Mouse (Mus musculus) layer of hippocampus, adult 2 months (tissue): Measurements from ENCODE around the gene Rps18. TPM values are rescaled to one million over a fixed set of nuclear protein-coding genes. Genes with fewer than 3 reads are reported as not detected.

Experiments used
- DNase-seq, 2 experiments: peaks; one replicate each; pipeline ENCODE4 v3.0.0; 2022; ENCODE audit warnings: low spot score in 2 of 2
- H3K27ac ChIP-seq: fragments of 200-600 bp; 2 replicates; pipeline ENCODE4 v1.8.1; 2022
- H3K4me3 ChIP-seq: fragments of 200-600 bp; 2 replicates; pipeline ENCODE4 v1.8.1; 2022; ENCODE audit warnings: mild to moderate bottlenecking
- CTCF ChIP-seq: fragments of 200-600 bp; conservative IDR thresholded peaks from 2 replicates; pipeline ENCODE4 v1.8.1; 2022; ENCODE audit warnings: antibody characterized with exemption, mild to moderate bottlenecking, moderate library complexity
- total RNA-seq, 2 experiments: library from RNA; stranded (reverse); gene quantifications; 2 replicates each; pipeline ENCODE4 v1.2.3; 2021

Gene Rps18
- total RNA-seq, 2 experiments from 2014 or later: 310 to 336 TPM

DNA sequence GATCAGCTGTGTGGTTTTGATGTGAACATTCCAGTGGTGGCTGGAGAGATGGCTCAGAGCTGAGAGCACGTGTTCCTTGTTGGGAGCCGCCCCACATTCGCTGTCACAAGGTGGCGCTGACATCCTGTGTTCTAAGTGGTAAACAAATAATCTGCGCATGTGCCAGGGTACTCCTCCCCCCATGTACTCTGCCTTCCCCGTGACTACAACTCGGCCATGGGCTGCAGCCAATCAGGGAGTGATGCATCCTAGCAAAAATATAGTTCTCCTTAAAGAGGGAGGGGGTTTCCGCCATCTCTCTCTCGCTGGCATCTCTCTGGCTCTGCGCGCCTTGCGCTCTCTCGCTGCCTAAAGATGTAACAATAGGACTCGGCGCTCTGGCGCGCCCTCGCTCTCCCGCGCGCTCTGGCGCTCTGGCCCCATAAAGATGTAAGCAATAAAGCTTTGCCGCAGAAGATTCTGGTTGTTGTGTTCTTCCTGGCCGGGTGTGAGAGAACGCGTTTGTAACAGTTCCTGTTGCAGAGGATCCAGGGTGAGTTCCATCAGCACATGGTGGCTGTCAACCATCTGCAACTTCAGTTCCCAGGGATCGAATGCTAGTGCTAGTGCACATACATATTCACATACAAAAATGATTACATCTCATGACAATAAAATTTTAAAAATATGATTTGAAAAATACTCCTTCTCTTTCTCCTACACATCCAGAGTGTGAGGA, 25.6 kb upstream of the Rps18 start:
- DNase-seq: peak; percentile 84 to 90
- peak overlapping the region; percentile 91 for H3K27ac ChIP-seq
- peak; percentile 62 for TF ChIP-seq CTCF
- H3K4me3 ChIP-seq: peak overlapping the region; percentile 61

DNA sequence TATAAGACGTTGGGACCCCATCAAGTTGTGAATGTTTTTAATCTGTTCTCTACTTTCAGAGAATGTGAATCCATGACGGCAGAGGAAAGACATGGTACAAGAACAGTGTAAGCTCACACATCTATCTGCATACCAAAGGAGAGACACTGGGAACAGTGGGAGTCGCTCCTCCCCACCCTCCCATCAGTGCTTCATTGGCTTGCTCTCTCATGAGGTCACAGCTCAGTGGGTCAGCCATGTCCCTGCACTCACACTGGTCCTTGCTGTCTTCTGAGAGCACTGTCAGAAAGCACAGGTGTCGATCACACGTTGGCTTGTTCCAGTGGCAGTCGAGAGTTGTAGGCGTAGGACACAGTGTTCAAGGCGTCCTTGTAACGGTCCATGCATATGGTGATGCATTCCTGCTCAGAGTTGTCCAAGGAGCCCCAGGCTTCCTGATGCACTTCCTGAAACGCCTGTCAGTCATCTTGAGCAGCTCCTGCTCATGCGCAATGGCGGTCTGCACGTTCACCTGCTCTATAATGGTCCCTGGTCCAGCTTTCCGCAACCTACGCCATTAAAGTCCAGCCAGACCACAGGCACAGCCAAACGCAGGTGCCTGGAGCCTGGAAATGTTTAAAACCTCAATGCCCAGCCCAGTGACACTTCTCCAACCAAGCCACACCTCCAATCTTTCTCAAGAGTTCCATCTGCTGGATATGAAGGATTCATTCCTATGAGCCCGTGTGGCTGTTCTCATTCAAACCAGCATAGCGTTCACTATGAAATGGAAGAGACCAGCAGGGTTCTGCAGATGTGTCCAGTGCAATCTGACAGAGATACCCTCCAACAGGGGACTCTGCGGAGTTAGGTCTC, 24.6 kb upstream of the Rps18 start:
- Histone ChIP-seq H3K4me3 (no peak overlapping the region), H3K27ac (peak overlapping the region; percentile 71; the same call in 1 of the 2 replicates)
- no peak for TF ChIP-seq CTCF
- no peak for DNase-seq

DNA sequence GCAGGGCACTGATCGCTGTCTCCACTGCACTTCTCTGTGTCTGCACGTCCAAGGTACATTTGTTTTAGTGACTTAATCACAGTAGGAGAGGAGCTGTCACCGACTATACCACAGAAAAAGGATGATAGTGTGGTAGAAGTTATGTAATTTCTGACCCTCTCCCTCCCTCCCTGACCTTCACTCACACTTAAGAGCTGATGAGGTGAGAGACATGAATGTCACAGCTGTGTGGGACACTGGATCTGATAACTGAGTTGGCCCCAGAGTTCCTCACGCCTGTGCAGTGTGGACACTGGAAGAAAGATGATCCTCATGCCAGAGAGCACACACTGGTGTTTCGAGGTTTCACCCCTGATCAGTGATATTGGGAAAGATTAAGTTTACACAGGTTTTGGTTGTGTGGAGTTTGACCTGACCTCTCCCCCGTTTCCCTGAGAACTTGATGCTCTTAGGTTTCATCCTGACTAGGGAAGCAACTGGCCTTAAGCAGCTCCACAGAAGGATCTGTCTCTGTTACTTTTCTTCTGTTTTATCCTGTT, 23.8 kb upstream of the Rps18 start:
- no peak for TF ChIP-seq CTCF
- no peak overlapping the region for H3K4me3 ChIP-seq
- no peak for DNase-seq
- no peak overlapping the region for H3K27ac ChIP-seq

DNA sequence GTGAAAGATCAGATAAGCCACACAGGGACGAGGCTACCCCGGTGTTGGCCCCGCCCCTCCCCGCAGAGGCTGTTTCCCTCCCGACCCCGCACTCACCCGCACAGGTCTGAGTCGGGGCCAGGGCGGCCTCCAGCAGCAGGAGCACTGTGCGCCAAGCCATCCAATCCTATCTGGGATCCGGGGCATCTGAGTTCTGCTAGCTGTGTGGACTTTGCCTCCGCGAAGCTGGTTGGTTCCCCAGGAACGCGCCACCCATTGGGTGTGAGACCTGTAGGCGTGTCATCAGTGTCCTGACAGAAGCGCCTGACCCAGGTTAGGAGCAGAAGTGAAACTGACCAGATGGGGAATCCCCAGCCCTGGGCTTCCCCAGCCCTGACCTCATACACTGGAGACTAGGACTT, 22.8 kb upstream of the Rps18 start:
- 0 out of 2 replicates have a peak overlapping the region, but pooled peaks have one; percentile 7 for H3K27ac ChIP-seq
- peak overlapping the region; percentile 51 for H3K4me3 ChIP-seq
- no peak for DNase-seq
- TF ChIP-seq CTCF: no peak

DNA sequence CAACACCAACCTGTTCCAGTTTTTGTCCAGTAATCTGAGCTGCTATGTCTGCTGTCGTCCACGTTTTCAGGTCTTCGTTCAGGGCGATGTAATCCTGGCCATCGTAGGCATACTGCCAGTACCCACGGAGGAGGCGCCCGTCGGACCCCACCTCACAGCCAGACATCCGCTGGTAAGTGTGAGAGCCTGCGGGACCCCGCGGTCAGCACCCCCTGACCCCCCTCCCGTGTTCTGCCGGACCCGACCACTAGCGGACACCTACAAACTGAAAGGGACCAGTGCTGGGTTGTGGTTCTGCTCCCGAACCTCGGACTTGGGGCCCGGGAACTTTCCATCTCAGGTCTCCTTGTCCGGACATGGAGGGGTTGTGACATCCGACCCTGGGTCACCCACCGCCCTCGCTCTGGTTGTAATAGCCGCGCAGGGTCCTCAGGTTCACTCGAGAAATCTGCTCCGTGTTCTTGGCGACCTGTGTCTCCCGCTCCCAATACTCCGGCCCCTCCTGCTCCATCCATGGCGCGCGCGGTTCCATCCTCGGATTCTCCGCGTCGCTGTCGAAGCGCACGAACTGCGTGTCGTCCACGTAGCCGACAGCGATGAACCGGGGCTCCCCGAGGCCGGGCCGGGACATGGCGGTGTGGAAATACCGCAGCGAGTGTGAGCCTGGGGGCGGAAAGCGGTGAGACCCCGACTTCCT, 22.2 kb upstream of the Rps18 start:
- no peak for DNase-seq
- no peak for TF ChIP-seq CTCF
- H3K4me3 ChIP-seq: peak overlapping the region; percentile 51
- H3K27ac ChIP-seq: 0 out of 2 replicates have a peak overlapping the region, but pooled peaks have one; percentile 7

DNA sequence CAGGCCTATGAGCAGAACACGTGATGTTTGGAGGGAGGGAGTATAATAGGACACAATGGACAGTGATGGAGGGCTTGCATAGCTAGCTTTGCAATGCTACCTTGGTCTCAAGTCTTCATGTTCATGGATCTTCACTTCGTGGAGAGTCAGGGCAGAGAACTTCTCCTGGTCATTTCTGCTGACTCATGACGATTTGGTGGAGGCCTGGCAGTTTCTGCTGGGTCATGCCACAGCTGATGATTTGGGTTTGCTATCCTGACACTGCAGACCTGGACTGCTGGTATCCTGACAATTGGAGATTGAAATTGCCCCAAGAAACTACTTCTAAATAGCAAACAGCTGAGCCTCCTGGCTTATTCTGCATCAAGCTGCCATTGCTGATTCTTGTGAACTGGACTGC, 17.8 kb upstream of the Rps18 start:
- Histone ChIP-seq H3K27ac (no peak overlapping the region), H3K4me3 (no peak overlapping the region)
- DNase-seq: no peak
- no peak for TF ChIP-seq CTCF

DNA sequence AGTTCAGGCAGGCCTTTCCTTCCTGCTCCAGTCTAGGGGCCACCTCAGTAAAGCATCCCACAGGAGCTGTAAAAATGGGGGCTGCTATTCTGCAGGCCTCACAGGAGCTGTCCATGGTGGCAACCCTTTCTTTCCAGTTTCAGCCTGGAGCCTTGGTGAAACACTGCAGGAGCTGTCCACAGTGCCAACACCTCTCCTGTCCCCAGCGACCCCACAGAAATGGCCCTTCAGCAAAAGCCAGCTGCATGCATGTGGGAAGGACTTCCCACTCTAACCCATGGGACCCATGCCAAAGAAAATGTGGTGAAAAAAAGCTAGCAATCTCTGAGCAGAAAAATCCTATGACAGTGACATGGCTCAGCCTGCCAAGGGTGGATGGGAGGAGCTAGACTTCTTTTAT, 16.9 kb upstream of the Rps18 start:
- DNase-seq: no peak
- no peak overlapping the region for H3K27ac ChIP-seq
- TF ChIP-seq CTCF: no peak
- H3K4me3 ChIP-seq: no peak overlapping the region

DNA sequence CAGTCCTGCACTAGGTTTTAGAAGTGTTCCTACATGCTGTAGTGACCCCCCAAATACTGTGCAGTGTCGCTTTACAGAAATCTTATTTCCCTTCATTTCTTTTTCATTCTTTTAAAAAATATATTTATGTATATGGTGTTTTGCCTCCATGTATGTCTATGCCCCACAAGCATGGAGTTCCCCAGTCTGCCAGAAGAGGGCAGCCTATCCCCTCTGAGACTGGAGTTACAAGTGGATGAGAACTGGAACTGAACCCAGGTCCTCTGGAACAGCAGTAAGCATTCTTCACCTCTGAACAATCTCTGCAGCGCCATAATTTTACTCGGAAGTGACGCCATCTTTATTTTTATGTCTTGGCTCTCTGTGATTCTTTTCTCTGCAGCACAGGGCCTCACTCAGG, 13.6 kb upstream of the Rps18 start:
- Histone ChIP-seq H3K4me3 (no peak overlapping the region), H3K27ac (no peak overlapping the region)
- no peak for DNase-seq
- TF ChIP-seq CTCF: no peak; the same call in 1 of the 2 replicates

DNA sequence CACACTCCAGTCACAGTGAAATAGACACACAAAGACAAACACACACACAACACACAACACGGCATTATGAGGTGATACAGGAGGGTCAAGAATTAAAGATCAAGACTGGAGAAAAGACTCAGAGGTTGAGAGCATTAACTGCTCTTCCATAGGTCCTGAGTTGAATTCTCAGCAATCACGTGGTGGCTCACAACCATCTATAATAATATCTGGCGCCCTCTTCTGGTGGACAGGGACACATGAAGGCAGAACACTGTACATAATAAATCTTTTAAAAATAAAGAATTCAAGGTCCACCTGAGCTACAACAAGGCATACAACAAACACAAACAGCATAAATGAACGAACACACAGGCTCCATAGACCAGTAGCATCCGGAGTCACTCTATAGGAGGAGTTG, 13.1 kb upstream of the Rps18 start:
- TF ChIP-seq CTCF: no peak
- Histone ChIP-seq H3K27ac (no peak overlapping the region), H3K4me3 (no peak overlapping the region)
- DNase-seq: no peak

DNA sequence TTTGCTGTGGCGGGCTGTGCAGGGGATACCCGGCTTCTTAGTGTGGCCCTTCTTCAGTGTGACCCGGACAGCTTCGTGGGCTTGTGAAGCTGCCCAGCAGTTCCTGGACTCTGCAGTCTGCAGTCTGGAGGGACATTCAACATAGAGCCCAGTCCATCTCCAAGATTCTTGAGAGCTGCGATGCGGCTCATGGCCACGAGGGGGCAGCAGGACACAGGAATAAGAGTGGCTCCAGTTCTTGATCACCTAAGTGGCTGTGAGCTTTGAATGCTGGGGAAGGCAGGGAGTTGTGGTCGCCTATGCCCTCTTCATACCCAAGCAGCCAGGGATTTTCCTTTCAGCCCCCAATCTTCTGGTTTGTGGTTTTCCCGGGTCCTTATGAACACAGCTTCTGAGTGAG, 12.7 kb upstream of the Rps18 start:
- peak; percentile 78 for TF ChIP-seq CTCF
- Histone ChIP-seq H3K27ac (no peak overlapping the region), H3K4me3 (no peak overlapping the region)
- peak; percentile 61 to 79 for DNase-seq

DNA sequence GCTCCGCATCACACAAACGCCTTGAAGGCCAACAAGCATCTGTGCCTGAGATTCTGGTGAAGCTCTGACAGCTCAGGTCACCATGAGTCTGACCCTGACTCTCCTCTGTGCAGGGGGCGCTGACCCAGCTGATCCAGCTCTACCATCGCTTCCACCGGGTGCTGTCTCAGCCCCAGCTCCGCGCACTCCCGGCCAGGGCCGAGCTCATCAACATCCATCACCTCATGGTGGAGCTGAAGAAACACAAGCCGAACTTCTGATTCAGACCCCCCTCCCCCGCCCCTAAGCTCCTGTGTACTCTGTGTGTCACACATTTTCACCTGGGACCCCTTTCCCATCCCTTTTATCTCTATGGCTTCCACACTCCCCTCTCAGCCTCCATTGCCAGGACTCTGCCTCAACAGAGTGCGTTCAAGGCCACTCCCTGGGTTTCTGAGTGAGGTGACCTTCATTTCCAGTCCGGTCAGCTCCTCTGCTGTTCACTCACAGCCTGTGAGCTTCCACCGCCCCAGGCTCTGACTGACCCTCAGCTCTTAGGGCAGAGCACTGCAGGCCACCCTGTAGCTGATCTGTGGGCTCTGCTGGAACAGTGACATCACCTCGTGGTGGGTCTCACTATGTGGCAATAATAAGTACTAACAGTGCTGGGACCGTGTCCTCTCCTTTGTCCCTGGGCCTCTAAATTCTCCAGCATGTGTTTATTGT, 10.2 kb upstream of the Rps18 start:
- DNase-seq: no peak
- H3K4me3 ChIP-seq: no peak overlapping the region
- TF ChIP-seq CTCF: no peak
- H3K27ac ChIP-seq: no peak overlapping the region

DNA sequence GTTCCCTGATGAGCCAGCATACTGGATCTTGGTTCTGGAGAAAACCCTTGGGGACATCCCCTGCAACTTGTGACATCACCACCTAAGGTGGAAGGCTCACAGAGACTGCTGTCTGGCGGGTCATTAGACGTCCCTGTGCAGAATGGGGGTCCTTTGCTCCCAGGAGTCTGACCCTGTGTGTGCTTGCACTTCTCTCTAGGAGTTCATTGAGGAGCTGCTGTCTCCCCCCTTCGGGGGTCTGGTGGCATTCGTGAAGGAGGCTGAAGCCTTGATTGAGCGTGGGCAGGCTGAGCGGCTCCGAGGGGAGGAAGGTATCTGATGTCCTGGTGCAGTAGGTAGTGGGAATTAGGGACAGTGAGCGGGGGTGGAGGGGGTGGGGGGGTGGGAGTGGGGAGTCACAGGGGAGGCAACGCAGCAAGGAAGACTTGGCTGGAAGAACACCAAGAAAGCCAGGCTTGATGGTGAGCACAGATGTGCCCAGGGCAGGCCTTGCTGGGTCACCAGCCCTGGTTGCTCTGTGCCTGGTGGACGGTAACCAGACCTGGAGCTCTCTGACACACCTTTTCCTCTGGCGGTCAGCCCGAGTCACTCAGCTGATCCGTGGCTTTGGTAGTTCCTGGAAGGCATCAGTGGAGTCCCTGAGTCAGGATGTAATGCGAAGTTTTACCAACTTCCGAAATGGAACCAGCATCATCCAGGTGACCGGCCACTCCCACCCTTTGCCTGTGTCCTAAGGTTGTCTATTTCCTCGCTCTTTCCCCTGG, 9.5 kb upstream of the Rps18 start:
- Histone ChIP-seq H3K4me3 (no peak overlapping the region), H3K27ac (no peak overlapping the region)
- no peak for TF ChIP-seq CTCF
- no peak for DNase-seq
